Mouse (Mus musculus) thymus, adult 2 months (tissue): Measurements from ENCODE around the gene Sys1.

Experiments used
- CTCF ChIP-seq: fragments of 200-500 bp; IDR thresholded peaks from 2 replicates; pipeline ENCODE4 v1.5.1; 2012; ENCODE audit warnings: mild to moderate bottlenecking, control low read depth, low read length, moderate library complexity, borderline replicate concordance; ENCODE audit not compliant: control insufficient read depth, poor library complexity, insufficient read depth; ENCODE audit errors: extremely low read depth
- POLR2A ChIP-seq: fragments of 200-500 bp; IDR thresholded peaks from 2 replicates; pipeline ENCODE4 v1.6.1; 2012; ENCODE audit warnings: mild to moderate bottlenecking, low read length, control low read depth, moderate library complexity; ENCODE audit not compliant: control insufficient read depth, poor library complexity, insufficient read depth; ENCODE audit errors: extremely low read depth

DNA sequence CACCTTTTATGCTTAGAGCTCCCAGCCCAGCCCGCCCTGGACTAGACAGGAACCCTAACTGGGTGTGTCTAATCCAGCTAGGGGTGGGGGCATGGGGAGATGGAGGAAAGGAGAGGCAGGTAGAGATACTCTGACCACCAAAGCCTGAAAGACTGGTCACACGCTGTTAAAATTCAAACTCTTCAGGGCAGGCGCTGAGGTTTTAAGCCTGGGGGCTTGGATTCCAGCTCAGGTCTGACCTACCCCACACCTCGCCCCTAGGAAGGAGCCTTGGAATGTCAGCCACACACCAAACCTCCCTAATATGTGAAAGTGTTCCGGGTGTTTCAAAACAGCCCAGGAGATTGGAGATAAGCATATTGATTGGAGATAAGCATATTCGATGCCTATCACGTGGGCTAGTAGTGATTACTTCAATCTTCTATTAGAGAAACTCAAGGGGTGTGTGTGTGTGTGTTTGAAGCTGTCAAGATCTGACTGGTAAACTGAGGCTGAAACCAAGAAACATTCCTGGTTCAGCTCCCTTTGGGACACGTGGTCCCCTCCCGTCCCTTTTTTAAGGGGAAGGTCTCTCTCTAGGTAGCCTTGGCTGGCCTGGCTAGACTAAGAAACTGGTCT lies 23.4 kb upstream of the Sys1 start:
- TF ChIP-seq POLR2A (no peak), CTCF (no peak)
